Mouse (Mus musculus): Measurements from ENCODE around the gene Gm15319.
"Not testable (repeated sequence)": the region's sequence is repeated elsewhere in the genome, so short reads cannot be mapped to it uniquely, and the experiment has no call there.

Gene Gm15319

DNA sequence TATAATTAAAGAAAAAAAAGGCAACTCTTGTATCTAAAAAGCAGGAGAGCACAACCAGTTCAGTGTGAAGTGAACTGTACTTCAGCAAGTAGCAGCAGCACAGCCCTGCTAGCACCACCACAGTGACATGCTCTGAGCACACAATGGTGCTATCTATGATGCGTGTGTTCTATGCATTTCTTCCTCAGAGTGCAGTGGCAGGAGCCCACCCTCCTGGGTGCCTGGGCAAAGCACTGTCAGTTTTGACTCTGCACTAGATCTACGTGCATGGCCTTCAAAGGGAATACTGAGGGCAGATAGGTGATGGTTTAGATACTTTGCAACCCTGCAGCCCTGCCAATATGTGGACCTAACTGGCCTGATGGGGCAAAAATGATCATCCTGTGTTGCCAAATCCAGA lies at the start of gene Gm15319:
TSS of gene Gm15319 (minus strand) at position 101 of the 400 bp plus-strand sequence.
- DNase-seq, result not testable (repeated sequence)

DNA sequence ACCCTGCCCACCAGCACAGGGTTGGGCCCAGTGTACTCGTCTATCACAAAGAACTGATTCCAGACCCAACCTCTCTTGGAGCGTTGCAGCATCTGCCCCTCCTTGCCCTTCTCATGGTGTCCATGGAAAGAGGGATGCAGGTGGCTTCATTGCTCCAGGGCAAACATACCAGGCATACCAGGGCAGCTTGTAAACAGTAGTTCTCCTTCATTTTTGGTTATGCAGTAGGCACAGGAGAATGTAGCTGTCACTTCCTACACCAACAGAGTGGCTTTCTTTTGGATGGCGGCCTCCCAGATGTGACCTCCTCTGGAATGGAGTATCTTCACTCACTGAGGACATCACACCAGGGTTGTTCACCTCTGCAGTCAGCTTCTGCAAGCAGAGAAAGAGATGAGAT lies 47.3 kb upstream of the Gm15319 start:
- not testable (repeated sequence) for DNase-seq

DNA sequence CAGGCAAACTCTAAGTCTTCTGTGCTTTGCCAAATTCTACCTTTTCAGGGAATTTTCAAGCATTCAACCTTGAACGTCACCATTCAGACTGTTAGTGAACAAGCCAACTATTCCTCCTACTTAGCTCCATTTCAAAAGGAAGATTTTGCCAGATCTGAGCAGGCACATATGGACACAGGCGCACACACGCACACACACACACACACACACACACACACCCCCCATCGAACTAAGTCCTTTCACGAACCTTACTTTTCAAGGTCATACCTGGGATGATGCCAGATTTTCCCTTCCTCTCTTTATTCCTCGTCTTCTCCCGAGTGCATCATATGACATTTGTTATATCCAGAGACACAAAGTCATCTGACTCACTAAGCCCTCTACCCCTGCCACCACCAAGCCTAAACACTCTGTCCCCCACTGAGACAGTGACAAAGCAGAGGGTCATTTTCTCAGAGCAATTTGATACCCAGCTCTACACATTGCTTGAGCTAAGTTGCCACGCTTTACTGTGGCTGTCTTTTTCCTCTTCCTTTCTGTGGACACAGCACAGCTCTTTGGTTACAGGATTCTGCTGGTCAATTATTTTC lies 45.5 kb upstream of the Gm15319 start:
- DNase-seq, result peak; percentile 21

DNA sequence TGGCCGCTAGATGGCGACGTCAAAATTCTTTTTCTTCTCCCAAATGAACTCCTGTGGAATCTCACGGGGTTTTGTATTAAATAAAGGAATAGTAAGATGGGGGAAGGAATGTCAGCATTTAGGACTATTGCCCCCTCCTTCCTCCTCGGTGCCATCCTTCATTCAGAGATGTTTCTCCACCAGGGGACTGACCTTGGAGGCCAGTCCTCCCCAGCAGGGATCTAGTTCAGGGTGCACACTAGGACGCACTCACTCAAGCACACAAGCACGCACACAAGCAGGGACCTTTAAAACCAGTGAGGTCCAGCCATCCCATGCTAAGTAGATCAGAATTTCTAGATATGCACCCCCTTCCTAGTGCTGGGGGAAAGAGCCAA lies 26.3 kb upstream of the Gm15319 start:
- peak; percentile 39 for DNase-seq

DNA sequence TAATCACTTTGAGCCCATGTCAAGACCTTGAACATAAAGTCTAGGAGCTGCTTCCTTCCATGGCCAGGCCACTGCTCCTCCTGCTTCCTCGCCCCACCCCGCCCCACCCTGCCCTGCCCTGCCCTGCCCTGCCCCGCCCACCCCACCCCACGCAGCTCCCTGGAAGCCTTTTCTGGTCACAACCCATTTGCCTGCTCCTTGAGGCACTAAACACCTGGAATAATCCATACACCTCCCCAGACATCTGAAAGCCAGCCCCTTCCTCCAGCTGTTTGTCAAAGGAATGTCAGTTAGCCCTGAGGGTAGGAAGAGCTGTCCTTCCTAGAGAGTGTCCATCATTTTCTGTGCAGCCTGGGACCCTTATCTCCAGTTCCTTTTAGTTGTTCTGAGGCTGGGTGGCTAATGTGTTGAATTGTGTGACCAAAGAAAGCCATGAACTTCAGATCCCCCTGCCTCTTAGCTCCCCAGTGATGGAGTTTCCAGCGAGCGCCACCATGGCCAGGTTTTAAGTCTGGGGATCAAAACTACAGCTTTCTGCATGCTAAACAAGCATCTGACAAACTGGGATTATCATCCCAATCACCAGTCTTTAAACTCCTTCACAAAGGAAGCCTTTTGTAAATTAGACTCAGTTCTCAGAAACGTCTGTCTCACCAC lies 25.8 kb upstream of the Gm15319 start:
- peak; percentile 43 for DNase-seq

- DNase-seq, result peak; percentile 27
Observed at GRCm38 (mm10) chr8:20387121-20387794, 24.2 kb upstream of the Gm15319 start.

- DNase-seq, result not testable (repeated sequence)
Observed at GRCm38 (mm10) chr8:20384990-20385389, 22.0 kb upstream of the Gm15319 start.

GRCm38 (mm10) chr8:20384131-20384530 lies 21.1 kb upstream of the Gm15319 start:
- not testable (repeated sequence) for DNase-seq

DNA sequence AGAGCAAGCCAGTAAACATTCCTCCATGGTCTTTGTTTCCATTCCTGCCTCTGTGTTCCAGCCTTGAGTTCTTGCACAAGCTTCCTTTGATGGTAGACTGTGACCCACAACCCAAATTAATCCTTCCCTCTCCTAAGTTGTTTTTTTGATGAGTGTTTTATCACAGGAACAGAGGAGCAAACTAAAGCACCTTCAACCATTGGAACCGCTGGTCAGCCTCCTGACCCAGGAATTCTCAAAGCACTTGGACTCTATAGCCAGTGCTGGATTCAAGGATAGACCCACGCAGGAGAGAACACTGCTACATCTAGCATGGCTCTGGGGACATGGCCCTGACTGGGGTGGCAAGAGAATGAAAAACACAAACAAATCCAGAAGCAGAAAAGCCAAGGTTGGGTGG lies 19.1 kb upstream of the Gm15319 start:
- DNase-seq, result not testable (repeated sequence)

DNA sequence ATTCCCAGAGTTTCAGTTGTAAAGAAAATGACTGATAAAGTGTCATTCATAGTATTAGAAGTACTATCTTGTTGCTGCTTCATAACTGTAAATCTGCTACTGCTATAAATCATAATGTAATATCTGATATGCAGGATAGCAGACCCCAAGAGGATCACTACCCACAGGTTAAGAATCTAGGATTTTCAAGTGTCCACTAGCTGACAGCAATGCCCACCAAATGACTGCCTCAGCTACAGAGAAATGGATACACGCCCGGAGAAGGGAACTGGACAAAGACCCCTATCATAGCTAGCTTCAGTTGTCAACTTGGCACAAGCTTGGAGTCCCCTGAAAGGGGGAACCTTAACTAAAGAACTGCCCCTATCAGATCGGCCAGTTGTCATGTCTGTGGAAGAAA lies 18.6 kb upstream of the Gm15319 start:
- DNase-seq, result not testable (repeated sequence)

- DNase-seq, result not testable (repeated sequence)
Observed at GRCm38 (mm10) chr8:20381239-20381620, 18.2 kb upstream of the Gm15319 start.

- DNase-seq, result peak; percentile 31
Observed at GRCm38 (mm10) chr8:20380590-20381238, 17.7 kb upstream of the Gm15319 start.

DNA sequence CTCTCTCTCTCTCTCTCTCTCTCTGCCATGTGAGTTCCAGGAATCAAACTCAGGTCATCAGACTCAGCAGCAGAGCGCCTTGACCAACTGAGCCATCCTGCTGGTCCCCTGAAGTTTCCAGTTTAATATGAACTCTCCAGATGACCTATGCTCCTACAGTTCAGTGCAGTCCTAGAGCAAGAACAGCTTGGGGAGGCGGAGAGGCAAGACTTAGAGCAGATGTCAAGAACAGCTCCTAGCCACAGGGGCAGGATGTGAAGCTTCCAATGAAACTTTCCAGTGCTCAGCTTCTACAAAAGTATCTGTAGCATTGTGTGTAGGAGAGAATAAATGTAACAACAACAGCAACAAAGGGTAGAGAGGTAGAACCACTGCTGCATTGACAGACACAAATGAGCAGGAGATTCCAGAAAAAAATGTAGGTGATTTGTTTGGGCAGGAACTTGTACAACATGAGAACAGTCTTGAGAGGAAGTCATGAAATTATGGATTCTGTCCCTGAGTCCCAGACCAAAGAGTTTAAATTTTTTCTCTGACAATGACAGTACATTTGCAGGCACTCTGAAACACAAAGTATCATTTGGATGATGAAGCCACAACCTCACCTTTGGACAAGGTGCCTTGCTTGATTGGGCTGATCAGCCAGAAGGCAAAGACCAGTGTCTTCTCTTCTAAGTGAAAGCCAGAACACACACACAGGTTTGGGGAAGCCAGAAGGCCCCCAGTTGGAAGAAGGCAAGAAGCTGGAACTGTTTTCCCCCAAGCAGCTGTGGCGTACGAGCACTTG lies 16.8 kb upstream of the Gm15319 start:
- not testable (repeated sequence) for DNase-seq

DNA sequence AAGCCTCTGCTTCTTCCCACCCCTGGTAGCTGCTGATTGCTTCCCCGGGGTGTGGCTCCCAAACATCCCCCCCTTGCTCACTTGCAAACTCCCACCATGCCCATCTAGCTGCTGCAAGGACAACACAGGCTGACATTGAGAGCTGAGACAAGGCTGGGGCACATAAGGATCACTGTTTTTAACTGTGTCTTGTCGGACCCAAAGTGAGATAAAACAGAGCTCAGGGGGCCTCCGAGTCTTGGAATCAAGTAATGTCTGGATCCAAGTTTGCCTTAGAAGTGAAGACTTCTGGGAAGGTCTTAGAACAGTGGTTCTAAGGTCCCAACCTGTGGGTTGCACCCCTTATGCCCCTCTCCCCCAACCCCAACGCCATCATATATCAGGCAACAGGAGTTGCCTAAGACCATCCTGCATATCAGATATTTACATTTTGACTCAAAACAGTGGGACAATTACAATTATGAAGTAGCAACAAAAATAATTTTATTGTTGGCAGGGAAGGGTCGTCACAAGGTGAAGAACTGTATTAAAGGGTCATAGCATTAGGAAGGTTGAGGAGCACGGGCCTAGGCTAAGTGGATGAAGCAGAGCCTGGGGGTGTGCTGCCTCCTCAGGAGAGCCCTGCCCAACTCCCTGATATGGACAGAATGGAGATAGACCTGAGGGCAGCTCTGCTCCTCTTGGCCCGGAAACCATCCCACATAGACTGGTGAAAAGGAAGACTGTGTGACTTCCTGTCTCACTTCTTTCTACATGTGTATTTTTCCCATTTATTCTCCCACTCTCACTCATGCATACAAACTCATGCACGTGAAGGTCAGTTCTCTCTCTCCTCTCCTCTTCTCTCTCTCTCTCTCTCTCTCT lies 16.0 kb upstream of the Gm15319 start:
- peak; percentile 29 for DNase-seq

DNA sequence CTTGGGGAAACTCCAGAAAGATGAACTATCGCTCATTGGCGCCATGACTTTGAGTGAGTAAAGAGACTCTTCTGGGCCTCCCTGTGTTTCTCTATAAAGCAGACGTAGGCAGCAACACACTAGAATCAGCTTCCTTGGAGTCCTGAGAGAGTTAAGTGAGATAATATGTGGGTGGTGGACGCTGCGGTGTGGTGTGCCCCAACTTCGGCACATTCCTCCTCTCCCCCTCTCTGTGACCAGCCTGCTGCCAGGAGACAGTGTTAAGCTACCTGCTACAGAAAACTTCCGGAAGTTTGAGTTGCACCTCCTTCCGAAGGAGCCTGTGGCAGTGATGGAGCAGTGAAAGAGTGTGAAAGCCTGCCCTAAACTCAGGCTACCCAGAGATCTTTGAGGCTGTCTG lies 15.3 kb upstream of the Gm15319 start:
- DNase-seq, result peak; percentile 34

DNA sequence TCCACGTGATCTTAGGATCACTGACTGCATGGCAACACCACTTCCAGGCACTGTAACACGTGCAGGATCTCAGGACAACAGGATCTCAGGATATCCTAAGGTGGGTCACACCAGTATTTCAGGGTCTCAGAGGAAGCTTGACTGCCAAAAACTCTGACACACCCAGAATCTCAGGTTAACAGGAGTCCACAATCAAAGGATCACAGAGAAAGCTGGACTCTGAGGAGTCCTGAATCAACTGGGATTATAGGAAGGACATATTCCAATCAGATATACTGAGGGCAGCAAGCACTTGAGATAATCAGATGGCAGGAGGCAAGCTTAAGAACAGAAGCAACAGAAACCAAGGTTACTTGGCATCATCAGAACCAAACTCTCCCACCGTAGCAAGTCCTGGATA lies 12.7 kb upstream of the Gm15319 start:
- DNase-seq, result not testable (repeated sequence)

GRCm38 (mm10) chr8:20356386-20356785 lies 6.6 kb downstream of the Gm15319 start:
- not testable (repeated sequence) for DNase-seq

GRCm38 (mm10) chr8:20353579-20353978 lies 9.4 kb downstream of the Gm15319 start:
- DNase-seq, result peak; percentile 8

DNA sequence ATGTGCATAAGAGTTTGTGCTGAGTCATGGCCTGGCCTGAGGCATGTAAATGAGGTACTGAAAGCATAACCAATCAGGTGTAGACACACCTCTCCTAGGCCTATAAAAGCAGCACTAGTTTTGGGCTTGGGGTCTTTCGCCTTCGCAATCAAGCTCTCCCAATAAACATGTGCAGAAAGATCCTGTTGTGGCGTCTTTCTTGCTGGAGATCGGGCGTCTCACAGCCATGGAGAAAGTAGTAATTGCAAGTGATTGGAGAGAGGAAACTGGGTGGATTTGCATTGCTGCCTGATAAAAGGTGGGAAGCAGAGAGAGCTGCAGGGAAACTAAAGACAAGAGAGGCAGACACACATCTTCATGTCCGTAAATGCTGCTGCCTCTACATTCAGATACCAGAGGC lies 60.3 kb downstream of the Gm15319 start:
- not testable (repeated sequence) for DNase-seq

GRCm38 (mm10) chr8:20300042-20300441 lies 63.0 kb downstream of the Gm15319 start:
- DNase-seq, result not testable (repeated sequence)

DNA sequence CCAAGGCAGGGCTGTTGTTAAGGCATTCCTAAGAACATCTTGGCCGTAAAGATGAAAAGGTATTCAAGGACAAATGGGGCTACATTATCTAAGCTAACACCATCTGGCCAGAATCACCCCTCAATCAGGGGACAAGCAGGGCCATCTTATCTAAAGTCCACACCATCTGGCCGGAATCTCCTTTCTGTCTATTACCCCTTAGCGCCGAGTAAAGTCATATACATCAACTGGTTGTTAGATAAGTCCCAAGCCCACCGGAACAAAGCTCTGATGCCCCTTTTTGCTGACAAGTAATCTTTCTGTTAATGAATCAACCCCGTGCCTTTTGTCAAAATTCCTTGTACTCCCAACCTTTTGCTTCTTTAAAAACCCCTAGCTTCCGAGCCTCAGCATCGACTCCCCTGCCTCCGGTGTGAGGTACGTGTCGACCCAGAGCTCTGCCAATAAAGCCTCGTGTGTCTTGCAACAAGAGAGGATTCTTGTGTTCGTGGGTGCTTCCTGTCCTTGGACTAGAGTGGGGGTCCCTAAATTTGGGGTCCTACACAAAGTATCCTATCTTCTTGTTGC lies 65.0 kb downstream of the Gm15319 start:
- DNase-seq, result peak; percentile 78
